Comparison of ENCODE assay signal across 8 mouse cellular contexts in the genomic region with DNA sequence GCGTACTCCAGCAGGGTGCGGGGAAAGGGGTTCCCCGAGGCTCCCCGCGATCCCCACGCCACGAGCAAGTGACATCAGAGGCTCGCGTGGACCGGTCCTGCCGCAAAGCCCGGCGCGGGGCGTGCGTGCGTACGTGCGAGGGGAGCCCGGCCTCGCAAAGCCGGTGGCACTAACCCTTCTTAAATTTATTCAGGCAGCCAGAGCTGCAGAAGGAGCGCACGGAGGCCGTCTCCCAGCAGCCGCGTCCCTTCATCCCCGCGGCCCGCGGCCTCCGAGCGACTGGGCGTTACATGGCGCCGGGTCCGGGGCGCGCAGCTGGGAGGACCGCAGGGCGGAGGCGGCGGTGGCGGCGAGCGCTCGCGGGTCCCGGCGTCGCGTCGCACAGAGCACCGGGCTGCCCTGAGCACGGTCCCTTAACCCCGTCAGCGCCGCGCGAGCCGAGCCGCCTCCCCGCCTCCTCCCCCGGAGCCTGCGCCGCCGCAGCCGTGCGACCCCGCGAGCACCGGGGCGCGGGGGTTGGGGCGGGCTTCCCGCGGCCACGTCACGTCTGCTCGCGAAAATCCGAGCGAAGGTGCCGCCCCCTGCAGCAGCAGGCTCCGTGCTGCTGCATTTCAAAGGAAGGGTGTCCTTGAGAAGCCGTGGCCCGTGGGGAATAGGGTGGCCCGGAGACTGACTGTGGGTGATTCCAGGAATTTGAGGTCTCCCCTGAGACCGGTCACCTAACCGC.
DNase-seq lines count a peak whose midpoint lies in the region; ATAC-seq lines count a peak whose summit lies in the region.

No protein-coding gene starts in this region.

- no peaks in the 10 kb centered on the region for H3K4me1 ChIP-seq in lung, embryonic 16.5 days (replicated peaks; ENCODE audit: control insufficient read depth, insufficient read depth, low read length)
- peaks cover 17% of the 10 kb centered on the region for H3K4me1 ChIP-seq in forebrain, embryonic 15.5 days
- peaks cover 18% of the 10 kb centered on the region for H3K4me1 ChIP-seq in limb, embryonic 10.5 days
- peaks cover 14% of the 10 kb centered on the region for H3K4me1 ChIP-seq in neural tube, embryonic 15.5 days

- no peak for DNase-seq in lung, postnatal 4 days
- peak; percentile 69 to 74 for DNase-seq in cerebellum, postnatal 10 days
- DNase-seq in limb, embryonic 10.5 days (ENCODE audit: low spot score) = peak; percentile 54
- DNase-seq in spleen, postnatal 36 days (ENCODE audit: low spot score in 2 of 2) = no peak
- no peak for DNase-seq in B cell, adult 2 months

- H3K4me2 ChIP-seq in lung, embryonic 16.5 days (ENCODE audit: low read depth, low read length) = peak overlapping the region; percentile 89
- H3K4me2 ChIP-seq in forebrain, embryonic 15.5 days (replicated peaks) = peak overlapping the region; percentile 96
- H3K4me2 ChIP-seq in neural tube, embryonic 15.5 days = peak overlapping the region; percentile 94

- peak overlapping the region; percentile 45 for H3K9ac ChIP-seq in lung, embryonic 16.5 days (ENCODE audit: low read length)
- peak overlapping the region; percentile 71 for H3K9ac ChIP-seq in forebrain, embryonic 15.5 days (replicated peaks)
- H3K9ac ChIP-seq in neural tube, embryonic 15.5 days (replicated peaks) = peak overlapping the region; percentile 75

- peak overlapping the region; percentile 55 for H3K4me3 ChIP-seq in lung, embryonic 16.5 days (ENCODE audit: low read length)
- peak overlapping the region; percentile 67 for H3K4me3 ChIP-seq in forebrain, embryonic 15.5 days
- H3K4me3 ChIP-seq in limb, embryonic 10.5 days = peak overlapping the region; percentile 68
- peak overlapping the region; percentile 64 for H3K4me3 ChIP-seq in neural tube, embryonic 15.5 days (replicated peaks)

- ATAC-seq in lung, embryonic 16.5 days (ENCODE audit: low read depth) = peak; percentile 45
- peak; percentile 82 for ATAC-seq in forebrain, embryonic 15.5 days (replicated peaks)
- ATAC-seq in neural tube, embryonic 15.5 days (ENCODE audit: low FRiP score) = peak; percentile 89

- no peaks in the 10 kb centered on the region for H3K36me3 ChIP-seq in lung, embryonic 16.5 days (ENCODE audit: control insufficient read depth, insufficient read depth, low read length)
- no peaks in the 10 kb centered on the region for H3K36me3 ChIP-seq in forebrain, embryonic 15.5 days
- no peaks in the 10 kb centered on the region for H3K36me3 ChIP-seq in limb, embryonic 10.5 days
- H3K36me3 ChIP-seq in neural tube, embryonic 15.5 days = no peaks in the 10 kb centered on the region

- H3K27me3 ChIP-seq in lung, embryonic 16.5 days (ENCODE audit: control insufficient read depth, insufficient read depth, low read depth, low read length) = peaks cover 29% of the 10 kb centered on the region
- peaks cover 24% of the 10 kb centered on the region; the same call in 1 of the 2 replicates for H3K27me3 ChIP-seq in forebrain, embryonic 15.5 days
- peaks cover 64% of the 10 kb centered on the region for H3K27me3 ChIP-seq in limb, embryonic 10.5 days (ENCODE audit: low read depth, poor library complexity, severe bottlenecking)
- peaks cover 10% of the 10 kb centered on the region for H3K27me3 ChIP-seq in neural tube, embryonic 15.5 days (replicated peaks)

- WGBS in lung, embryonic 16.5 days = under 1% methylated on average over 80 of the region's 90 CpGs
- under 1% methylated on average over 65 of the region's 90 CpGs for WGBS in forebrain, embryonic 15.5 days
- under 1% methylated on average over 90 of the region's 90 CpGs for WGBS in limb, embryonic 10.5 days
- under 1% methylated on average over 83 of the region's 90 CpGs for WGBS in neural tube, embryonic 15.5 days

- H3K9me3 ChIP-seq in lung, embryonic 16.5 days (ENCODE audit: control insufficient read depth, low read length) = no peaks in the 10 kb centered on the region
- no peaks in the 10 kb centered on the region for H3K9me3 ChIP-seq in forebrain, embryonic 15.5 days
- no peaks in the 10 kb centered on the region for H3K9me3 ChIP-seq in limb, embryonic 10.5 days (replicated peaks)
- H3K9me3 ChIP-seq in neural tube, embryonic 15.5 days (replicated peaks) = no peaks in the 10 kb centered on the region

- no peak overlapping the region for H3K27ac ChIP-seq in lung, embryonic 16.5 days (ENCODE audit: low read length)
- H3K27ac ChIP-seq in forebrain, embryonic 15.5 days (replicated peaks) = peak overlapping the region; percentile 53
- H3K27ac ChIP-seq in limb, embryonic 10.5 days = peak overlapping the region; percentile 75
- peak overlapping the region; percentile 78 for H3K27ac ChIP-seq in neural tube, embryonic 15.5 days (replicated peaks)

Comparison
In these comparisons a context has a peak if more than half of its experiments do, and no peak if none do; other contexts are left out.
1. DNase-seq: peak in cerebellum, postnatal 10 days (2 of 2) and limb, embryonic 10.5 days (single experiment); none in lung, postnatal 4 days (0 of 2), spleen, postnatal 36 days (0 of 2) and B cell, adult 2 months (0 of 2).
2. Peak in every context shown above with its lines, with median percentiles within 50 percentile points of each other: ATAC-seq, H3K4me2 ChIP-seq, H3K4me3 ChIP-seq and H3K9ac ChIP-seq.